Mouse (Mus musculus) lung, postnatal 0 days (tissue): Measurements from ENCODE around the gene Set.

ENCODE experiments used
- CTCF ChIP-seq: IDR thresholded peaks from 2 replicates; pipeline ENCODE4 v1.5.1; 2016; ENCODE audit warnings: antibody characterized with exemption, mild to moderate bottlenecking
- EP300 ChIP-seq: IDR thresholded peaks from 2 replicates; pipeline ENCODE4 v1.6.1; 2016; ENCODE audit warnings: antibody characterized with exemption, mild to moderate bottlenecking, control low read depth

DNA sequence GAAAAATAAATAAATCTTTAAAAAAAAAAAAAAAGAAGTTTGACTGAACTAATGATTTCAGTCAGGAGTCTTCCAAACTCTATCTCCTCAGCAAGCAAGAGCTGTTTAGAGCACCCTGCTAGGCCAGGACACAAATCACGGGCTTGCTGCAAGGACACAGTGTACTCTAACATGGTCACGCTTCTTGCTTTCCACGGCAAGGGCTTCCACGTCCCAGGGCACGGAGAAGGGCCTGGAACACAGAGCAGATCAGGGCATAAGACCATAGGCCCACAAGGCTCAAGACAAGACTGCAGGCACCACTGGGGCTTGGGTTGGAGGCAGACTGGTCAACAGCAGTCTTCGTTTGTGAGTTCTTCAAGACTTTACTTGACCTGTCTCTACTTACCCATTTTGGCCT is 10.1 kb upstream of the Set start:
- TF ChIP-seq CTCF (no peak), EP300 (no peak)
